Mouse (Mus musculus) CH12.LX (cell line): ENCODE measurements around the gene Zfp385c. TPM values are rescaled to one million over a fixed set of nuclear protein-coding genes. Genes with fewer than 3 reads are reported as not detected.

Experiments
- DNase-seq: peaks from one replicate; pipeline ENCODE4 v3.0.0-alpha.2; 2013; ENCODE audit errors: extremely low read depth
- H3K27ac ChIP-seq: 2 replicates; pipeline ENCODE4 v1.5.1; 2012; ENCODE audit warnings: low read depth, mild to moderate bottlenecking, control low read depth, moderate library complexity; ENCODE audit not compliant: insufficient read depth
- H3K27me3 ChIP-seq: replicated peaks from 2 replicates; pipeline ENCODE3; 2012; ENCODE audit warnings: inconsistent platforms
- H3K36me3 ChIP-seq, 2 experiments: replicated peaks in 1 of 2; 2 replicates each; pipeline versions ENCODE3 to v1.6.1; 2012; ENCODE audit warnings: inconsistent platforms in 1 of 2, low read length in 1 of 2, mild to moderate bottlenecking in 1 of 2, mixed read lengths in 1 of 2, moderate library complexity in 1 of 2; ENCODE audit not compliant: control insufficient read depth in 1 of 2, insufficient read depth in 1 of 2
- H3K4me1 ChIP-seq, 2 experiments: 2 replicates each; pipeline ENCODE4 v1.6.1; 2012; ENCODE audit warnings: inconsistent platforms in 1 of 2, moderate library complexity in 1 of 2; ENCODE audit not compliant: insufficient read depth in 2 of 2, control insufficient read depth in 1 of 2
- H3K4me2 ChIP-seq: 2 replicates; pipeline ENCODE4 v1.6.1; 2012; ENCODE audit warnings: low read depth, mild to moderate bottlenecking, control low read depth; ENCODE audit not compliant: poor library complexity, insufficient read depth, severe bottlenecking
- H3K4me3 ChIP-seq, 3 experiments: fragments of 150-350 bp in 1 of 3; sonication (generic) in 1 of 3; replicated peaks in 1 of 3; 2 replicates each; pipeline versions ENCODE3 to v1.5.1; 2011 to 2012; ENCODE audit warnings: low read depth in 2 of 3, low read length in 2 of 3, mild to moderate bottlenecking in 2 of 3, moderate library complexity in 2 of 3, control low read depth in 1 of 3, improper control_type of control experiment in 1 of 3, inconsistent platforms in 1 of 3, mixed read lengths in 1 of 3; ENCODE audit not compliant: poor library complexity in 1 of 3
- H3K79me2 ChIP-seq: replicated peaks from 2 replicates; pipeline ENCODE4 v1.6.1; 2012; ENCODE audit warnings: mild to moderate bottlenecking, moderate library complexity; ENCODE audit not compliant: control insufficient read depth, poor library complexity, insufficient read depth, severe bottlenecking; ENCODE audit errors: extremely low read depth
- H3K9ac ChIP-seq: 2 replicates; pipeline ENCODE4 v1.6.1; 2012; ENCODE audit warnings: low read depth, mild to moderate bottlenecking, control low read depth, moderate library complexity; ENCODE audit not compliant: insufficient read depth
- H3K9me3 ChIP-seq: replicated peaks from 2 replicates; pipeline ENCODE3; 2012; ENCODE audit warnings: low read length, inconsistent platforms, mixed read lengths
- BHLHE40 ChIP-seq: IDR thresholded peaks from 2 replicates; pipeline ENCODE4 v1.6.1; 2011; ENCODE audit warnings: mild to moderate bottlenecking, low read depth, low read length, improper control_type of control experiment
- CHD1 ChIP-seq: IDR thresholded peaks from 2 replicates; pipeline ENCODE4 v1.6.1; 2012; ENCODE audit warnings: low read depth, low read length, improper control_type of control experiment, inconsistent platforms
- CHD2 ChIP-seq: IDR thresholded peaks from 2 replicates; pipeline ENCODE4 v1.6.1; 2011; ENCODE audit warnings: low read length, improper control_type of control experiment
- CTCF ChIP-seq, 2 experiments: IDR thresholded peaks in 1 of 2; conservative IDR thresholded peaks in 1 of 2; 2 replicates each; pipeline ENCODE4 v1.5.1; 2011 to 2012; ENCODE audit warnings: low read depth in 2 of 2, low read length in 2 of 2, improper control_type of control experiment in 1 of 2, inconsistent platforms in 1 of 2, mild to moderate bottlenecking in 1 of 2, moderate library complexity in 1 of 2
- ELF1 ChIP-seq: IDR thresholded peaks from 2 replicates; pipeline ENCODE4 v1.6.1; 2014; ENCODE audit warnings: low read depth, mild to moderate bottlenecking, inconsistent platforms, low read length, improper control_type of control experiment
- EP300 ChIP-seq: IDR thresholded peaks from 2 replicates; pipeline ENCODE4 v1.6.1; 2011; ENCODE audit warnings: low read length, improper control_type of control experiment
- ETS1 ChIP-seq: conservative IDR thresholded peaks from 2 replicates; pipeline ENCODE4 v1.6.1; 2012; ENCODE audit warnings: low read depth, mild to moderate bottlenecking, inconsistent platforms, low read length, improper control_type of control experiment, moderate library complexity
- GABPA ChIP-seq: IDR thresholded peaks from 2 replicates; pipeline ENCODE4 v1.6.1; 2012; ENCODE audit warnings: low read depth, low read length, improper control_type of control experiment, inconsistent platforms; ENCODE audit not compliant: insufficient replicate concordance
- JUN ChIP-seq: IDR thresholded peaks from 2 replicates; pipeline ENCODE4 v1.6.1; 2011; ENCODE audit warnings: low read depth, mild to moderate bottlenecking, low read length, improper control_type of control experiment, moderate library complexity; ENCODE audit not compliant: insufficient read depth
- KAT2A ChIP-seq: IDR thresholded peaks from 2 replicates; pipeline ENCODE4 v1.6.1; 2012; ENCODE audit warnings: low read length, improper control_type of control experiment, inconsistent platforms; ENCODE audit not compliant: insufficient replicate concordance
- MAFK ChIP-seq: IDR thresholded peaks from 2 replicates; pipeline ENCODE4 v1.6.1; 2011; ENCODE audit warnings: low read length, improper control_type of control experiment; ENCODE audit not compliant: insufficient replicate concordance
- MAZ ChIP-seq: IDR thresholded peaks from 2 replicates; pipeline ENCODE4 v1.6.1; 2012; ENCODE audit warnings: low read depth, mild to moderate bottlenecking, inconsistent platforms, low read length, improper control_type of control experiment, moderate library complexity
- MEF2A ChIP-seq: IDR thresholded peaks from 2 replicates; pipeline ENCODE4 v1.6.1; 2014; ENCODE audit warnings: low read depth, mild to moderate bottlenecking, inconsistent platforms, low read length, improper control_type of control experiment, borderline replicate concordance
- MXI1 ChIP-seq: IDR thresholded peaks from 2 replicates; pipeline ENCODE4 v1.6.1; 2011; ENCODE audit warnings: mild to moderate bottlenecking, low read depth, low read length, improper control_type of control experiment
- NRF1 ChIP-seq: IDR thresholded peaks from 2 replicates; pipeline ENCODE4 v1.6.1; 2014; ENCODE audit warnings: low read depth, mild to moderate bottlenecking, inconsistent platforms, low read length, improper control_type of control experiment, moderate library complexity
- POLR2A ChIP-seq: IDR thresholded peaks from 2 replicates; pipeline ENCODE4 v1.6.1; 2011; ENCODE audit warnings: low read depth, mild to moderate bottlenecking, improper control_type of control experiment, low read length
- POLR2AphosphoS2 ChIP-seq: IDR thresholded peaks from 2 replicates; pipeline ENCODE4 v1.6.1; 2011; ENCODE audit warnings: low read depth, low read length, improper control_type of control experiment
- RAD21 ChIP-seq: IDR thresholded peaks from 2 replicates; pipeline ENCODE4 v1.6.1; 2011; ENCODE audit warnings: low read depth, mild to moderate bottlenecking, low read length, improper control_type of control experiment, moderate library complexity
- RCOR1 ChIP-seq: conservative IDR thresholded peaks from 2 replicates; pipeline ENCODE4 v1.6.1; 2012; ENCODE audit warnings: low read depth, mild to moderate bottlenecking, inconsistent platforms, low read length, improper control_type of control experiment
- SIN3A ChIP-seq: IDR thresholded peaks from 2 replicates; pipeline ENCODE4 v1.6.1; 2012; ENCODE audit warnings: low read length, improper control_type of control experiment, inconsistent platforms
- SMC3 ChIP-seq: IDR thresholded peaks from 2 replicates; pipeline ENCODE4 v1.6.1; 2011; ENCODE audit warnings: low read depth, low read length, improper control_type of control experiment
- TBP ChIP-seq: conservative IDR thresholded peaks from 2 replicates; pipeline ENCODE4 v1.6.1; 2011; ENCODE audit warnings: low read depth, low read length, improper control_type of control experiment
- TCF12 ChIP-seq: IDR thresholded peaks from 2 replicates; pipeline ENCODE4 v1.6.1; 2014; ENCODE audit warnings: low read depth, mild to moderate bottlenecking, inconsistent platforms, low read length, improper control_type of control experiment
- UBTF ChIP-seq: IDR thresholded peaks from 2 replicates; pipeline ENCODE4 v1.6.1; 2012; ENCODE audit warnings: low read depth, mild to moderate bottlenecking, inconsistent platforms, low read length, improper control_type of control experiment, moderate library complexity
- USF1 ChIP-seq: IDR thresholded peaks from 2 replicates; pipeline ENCODE4 v1.6.1; 2014; ENCODE audit warnings: low read depth, mild to moderate bottlenecking, inconsistent platforms, low read length, improper control_type of control experiment
- ZC3H11A ChIP-seq: IDR thresholded peaks from 2 replicates; pipeline ENCODE4 v1.6.1; 2012; ENCODE audit warnings: low read depth, mild to moderate bottlenecking, inconsistent platforms, low read length, improper control_type of control experiment
- dilution Hi-C: fragments of 300-500 bp; cut with MboI; formaldehyde crosslinking; loops from 2 replicates; pipeline ENCODE4 v1.14.3; 2020; ENCODE audit warnings: low sequenced_read_pairs; ENCODE audit not compliant: extremely low pct_unique_long_range_greater_than_20kb, extremely low pct_ligation_motif_present
- in situ Hi-C: fragments of 300-500 bp; cut with MboI; formaldehyde crosslinking; loops from 3 replicates; pipeline ENCODE4 v1.14.3; 2019; ENCODE audit warnings: low sequenced_read_pairs, low pct_ligation_motif_present, low pct_unique_long_range_greater_than_20kb, mixed read lengths
- polyA plus RNA-seq: library from polyadenylated mRNA; unstranded; fragments of >175 nt; gene quantifications from 2 replicates; pipeline ENCODE4 v1.2.1, GENCODE M21; 2012; ENCODE audit warnings: low read depth; ENCODE audit not compliant: insufficient read length
- total RNA-seq, 2 experiments: library from RNA; depleted of rRNA; stranded (reverse); fragments of 300-350 nt in 1 of 2; fragments of >200 nt in 1 of 2; gene quantifications; 2 replicates each; pipeline ENCODE4 v1.2.3; 2012 to 2014

Zfp385c gene
- total and polyA plus RNA-seq, 3 experiments = 0.08 to 0.14 TPM; not detected in 1

- TF ChIP-seq CHD1 (no peak), JUN (peak; percentile 61), TBP (no peak), USF1 (no peak), BHLHE40 (0 out of 2 replicates have a peak, but pooled peaks have one; percentile 21), ETS1 (peak; percentile 79), SMC3 (peak; percentile 12; the same call in 1 of the 2 replicates), MAZ (0 out of 2 replicates have a peak, but pooled peaks have one; percentile 30), CHD2 (no peak), ZC3H11A (no peak), SIN3A (peak; percentile 67), CTCF (conservative IDR thresholded peaks at IDR 0.05 in 1 of 2, IDR thresholded peaks at IDR 0.05 in 1 of 2; ENCODE audit: low read depth in 2 of 2, low read length in 2 of 2) (no peak), ELF1 (peak; percentile 76), MAFK (0 out of 2 replicates have a peak, but pooled peaks have one; percentile 31)
- TF ChIP-seq, all 38 proteins: peak for 18
Measured at GRCm38 (mm10) chr11:100588462-100588861, 103.8 kb downstream of the Zfp385c start (continued).

GRCm38 (mm10) chr11:100585148-100585547 lies 107.1 kb downstream of the Zfp385c start:
- TF ChIP-seq USF1 = no peak
- TF ChIP-seq GABPA = no peak
- TF ChIP-seq CHD1 = peak; percentile 65; the same call in 1 of the 2 replicates
- TF ChIP-seq POLR2A = no peak
- TF ChIP-seq UBTF = 0 out of 2 replicates have a peak, but pooled peaks have one; percentile 18
- in situ Hi-C loops = no loop called here
- Histone ChIP-seq H3K4me2 (peak overlapping the region; percentile 41; the same call in 1 of the 2 replicates), H3K36me3 (peaks cover 84 to 95% of the 10 kb centered on the region in 2 experiments), H3K9me3 (no peaks in the 10 kb centered on the region), H3K4me1 (peaks cover 56 to 96% of the 10 kb centered on the region in 2 experiments), H3K9ac (no peak overlapping the region), H3K4me3 (no peak overlapping the region), H3K27me3 (no peaks in the 10 kb centered on the region), H3K79me2 (peaks cover 17% of the 10 kb centered on the region), H3K27ac (peak overlapping the region; percentile 83)
- DNase-seq = no peak
- dilution Hi-C loops = no loop called here

- Histone ChIP-seq H3K36me3 (peaks cover 81 to 95% of the 10 kb centered on the region in 2 experiments), H3K4me1 (peaks cover 57 to 97% of the 10 kb centered on the region in 2 experiments), H3K27me3 (no peaks in the 10 kb centered on the region), H3K27ac (peak overlapping the region; percentile 83), H3K4me2 (peak overlapping the region; percentile 41; the same call in 1 of the 2 replicates), H3K9ac (no peak overlapping the region), H3K9me3 (no peaks in the 10 kb centered on the region), H3K79me2 (peaks cover 18% of the 10 kb centered on the region), H3K4me3 (peak overlapping the region; percentile 7 to 36 (median 10))
- dilution Hi-C loops = no loop called here
- DNase-seq = peak; percentile 80
- in situ Hi-C loops = no loop called here
- TF ChIP-seq ETS1 = peak; percentile 78
- TF ChIP-seq KAT2A = no peak
- peak; percentile 46 for TF ChIP-seq POLR2A
- peak; percentile 86; the same call in 1 of the 2 replicates for TF ChIP-seq MEF2A
- TF ChIP-seq MXI1 = 0 out of 2 replicates have a peak, but pooled peaks have one; percentile 54
- peak; percentile 77 for TF ChIP-seq ELF1
- TF ChIP-seq RAD21 = no peak
- peak; percentile 97 for TF ChIP-seq TCF12
- TF ChIP-seq CHD1 = no peak
- TF ChIP-seq EP300 = peak; percentile 94
- no peak for TF ChIP-seq SMC3
- TF ChIP-seq NRF1 = no peak
- TF ChIP-seq GABPA = no peak
- peak; percentile 57 for TF ChIP-seq BHLHE40
- TF ChIP-seq MAZ = peak; percentile 73; the same call in 1 of the 2 replicates
- peak; percentile 82; the same call in 1 of the 2 replicates for TF ChIP-seq RCOR1
- TF ChIP-seq POLR2AphosphoS2 = no peak
- TF ChIP-seq SIN3A = peak; percentile 76; the same call in 1 of the 2 replicates
- TF ChIP-seq CTCF (conservative IDR thresholded peaks at IDR 0.05 in 1 of 2, IDR thresholded peaks at IDR 0.05 in 1 of 2; ENCODE audit: low read depth in 2 of 2, low read length in 2 of 2) = no peak
- TF ChIP-seq JUN = no peak
- no peak for TF ChIP-seq ZC3H11A
- no peak for TF ChIP-seq MAFK
Measured at GRCm38 (mm10) chr11:100584561-100584961, 107.7 kb downstream of the Zfp385c start.
